Mouse (Mus musculus): ENCODE measurements around the gene Serpinb9f.
"Not testable (repeated sequence)": the region's sequence is repeated elsewhere in the genome, so short reads cannot be mapped to it uniquely, and the experiment has no call there.

The Serpinb9f gene

DNA sequence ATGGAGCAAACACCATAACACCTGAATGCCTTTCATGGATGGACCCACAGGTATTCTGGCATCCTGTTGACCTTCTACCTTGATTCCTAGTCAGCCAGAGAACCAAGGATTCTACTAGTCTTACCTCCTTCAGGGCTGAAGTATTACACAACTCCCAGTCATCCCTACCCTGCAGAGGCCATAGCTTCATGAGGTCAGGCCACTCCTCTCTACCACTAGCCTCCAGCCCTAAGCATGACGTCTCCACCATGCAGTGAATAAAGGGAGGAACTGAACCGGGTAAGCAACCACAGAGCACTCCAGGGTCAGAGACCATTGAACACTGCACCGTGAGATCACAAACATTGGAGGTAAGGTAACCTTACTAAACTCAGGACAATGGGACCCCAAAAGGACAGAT, at the start of gene Serpinb9f:
Gene Serpinb9f (plus strand): TSS at position 301 of the 400 bp plus-strand sequence.
- not testable (repeated sequence) for DNase-seq

- not testable (repeated sequence) for DNase-seq
Observed at GRCm38 (mm10) chr13:33308631-33309030, 15.2 kb upstream of the Serpinb9f start.

GRCm38 (mm10) chr13:33356666-33357065, 32.8 kb downstream of the Serpinb9f start:
- DNase-seq = not testable (repeated sequence)
